Mouse (Mus musculus) stomach, postnatal 0 days (tissue): ENCODE results near the gene Col18a1.

Experiments
- CTCF ChIP-seq: IDR thresholded peaks from 2 replicates; pipeline ENCODE4 v1.5.1; 2016; ENCODE audit warnings: antibody characterized with exemption, low read depth, mild to moderate bottlenecking, moderate library complexity
- EP300 ChIP-seq: optimal IDR thresholded peaks from 2 replicates; pipeline ENCODE3; 2016; ENCODE audit warnings: antibody characterized with exemption

GRCm38 (mm10) chr10:77215641-77216040, 49.3 kb upstream of the Col18a1 start:
- TF ChIP-seq EP300 (no peak), CTCF (no peak)
